Mouse (Mus musculus) CD4-positive helper T cell, adult 2 months (primary cell): Measurements from ENCODE around the gene Slx4ip.

ENCODE experiments used
- DNase-seq: peaks from one replicate; pipeline ENCODE4 v3.0.0-alpha.2; 2012; ENCODE audit warnings: low read depth, missing footprints, low spot score

The Slx4ip gene

DNA sequence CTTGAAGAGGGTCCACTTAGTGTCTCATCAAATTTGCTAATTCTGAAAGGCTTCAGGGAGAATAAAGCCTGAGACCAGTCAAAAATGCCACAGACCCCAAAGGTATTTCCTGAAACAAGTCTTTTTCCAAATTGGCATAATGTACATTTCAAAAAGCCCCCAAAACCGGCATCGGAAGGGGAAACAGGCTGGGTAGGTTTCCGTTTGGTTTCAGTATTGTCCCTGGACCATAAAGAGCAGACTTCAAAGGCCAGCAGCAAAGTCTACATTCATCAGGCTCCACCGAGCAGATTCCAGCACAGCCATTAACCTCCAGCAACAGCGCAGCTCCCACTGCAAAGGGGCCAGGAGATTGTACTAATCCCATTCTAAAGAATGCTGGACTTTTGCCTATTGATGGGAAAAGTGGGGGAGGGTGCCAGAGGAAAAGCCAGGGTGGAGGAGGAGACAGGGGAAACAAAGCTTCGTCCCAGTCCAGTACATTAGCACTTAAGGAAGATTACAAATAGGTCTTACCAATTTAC is 208.3 kb downstream of the Slx4ip start:
- DNase-seq: no peak

GRCm38 (mm10) chr2:137101074-137101473 is 210.1 kb downstream of the Slx4ip start:
- DNase-seq: no peak

- no peak for DNase-seq
Observed at GRCm38 (mm10) chr2:137107203-137107602, 216.2 kb downstream of the Slx4ip start.

DNA sequence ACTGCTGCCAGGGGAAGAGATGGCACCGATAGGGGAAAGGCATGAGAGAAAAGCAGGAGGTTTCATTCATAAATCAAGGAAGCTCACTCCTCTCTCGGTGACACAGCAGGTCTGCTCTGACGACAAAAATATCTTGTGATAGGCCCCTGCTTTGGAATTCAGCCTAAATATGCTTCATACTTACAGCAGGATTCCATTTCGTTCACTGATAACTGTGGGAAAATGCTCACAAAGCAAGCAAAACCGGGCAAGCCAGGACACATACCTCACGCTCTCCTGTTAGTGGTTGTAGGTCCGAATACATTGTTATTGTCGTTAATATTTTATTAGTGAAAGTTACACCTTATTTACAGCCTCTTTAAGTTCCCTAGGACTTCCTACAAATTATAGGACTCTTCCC is 216.9 kb downstream of the Slx4ip start:
- DNase-seq: no peak

DNA sequence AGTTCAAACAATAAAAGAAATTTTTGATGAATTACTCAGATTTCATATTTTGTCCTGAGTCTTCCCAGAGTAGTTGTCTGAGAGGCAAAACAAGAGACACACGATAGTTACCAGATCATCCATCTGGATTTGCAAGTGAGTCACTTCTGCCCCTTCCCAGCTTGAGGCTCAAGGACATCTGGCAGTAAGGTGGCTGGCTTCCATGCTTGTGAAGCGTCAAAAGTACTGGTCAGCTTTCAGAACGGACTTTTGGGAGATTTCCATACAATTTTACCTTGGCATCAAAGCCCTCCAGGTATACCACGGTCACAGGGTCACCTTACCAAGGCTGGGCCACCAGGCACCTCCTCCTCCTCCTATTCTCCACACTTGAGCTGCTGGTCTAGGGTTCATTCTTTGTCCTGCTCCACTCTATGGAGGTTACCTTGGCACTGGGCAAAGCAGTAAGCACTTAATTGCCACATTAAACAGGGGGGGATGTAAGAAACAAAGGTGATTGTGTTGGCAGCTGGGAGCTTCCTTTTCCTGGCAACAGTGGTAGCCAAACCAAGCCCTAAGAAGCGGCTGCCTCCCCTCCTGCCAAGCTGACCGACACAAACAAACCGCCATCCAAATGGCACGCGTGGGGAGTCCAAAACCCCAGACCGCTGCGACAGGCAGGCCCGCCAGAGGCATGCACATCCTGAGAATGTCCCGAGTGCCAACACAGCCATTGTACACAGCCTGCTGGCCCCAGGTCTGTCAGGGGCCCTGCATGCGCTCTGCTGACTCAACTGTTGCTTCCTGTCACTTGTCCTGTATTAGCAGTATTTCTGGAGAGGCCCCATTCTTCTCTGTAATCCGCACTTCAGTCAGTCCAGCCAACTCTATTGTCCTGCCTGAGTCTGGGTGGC is 218.5 kb downstream of the Slx4ip start:
- DNase-seq: no peak

DNA sequence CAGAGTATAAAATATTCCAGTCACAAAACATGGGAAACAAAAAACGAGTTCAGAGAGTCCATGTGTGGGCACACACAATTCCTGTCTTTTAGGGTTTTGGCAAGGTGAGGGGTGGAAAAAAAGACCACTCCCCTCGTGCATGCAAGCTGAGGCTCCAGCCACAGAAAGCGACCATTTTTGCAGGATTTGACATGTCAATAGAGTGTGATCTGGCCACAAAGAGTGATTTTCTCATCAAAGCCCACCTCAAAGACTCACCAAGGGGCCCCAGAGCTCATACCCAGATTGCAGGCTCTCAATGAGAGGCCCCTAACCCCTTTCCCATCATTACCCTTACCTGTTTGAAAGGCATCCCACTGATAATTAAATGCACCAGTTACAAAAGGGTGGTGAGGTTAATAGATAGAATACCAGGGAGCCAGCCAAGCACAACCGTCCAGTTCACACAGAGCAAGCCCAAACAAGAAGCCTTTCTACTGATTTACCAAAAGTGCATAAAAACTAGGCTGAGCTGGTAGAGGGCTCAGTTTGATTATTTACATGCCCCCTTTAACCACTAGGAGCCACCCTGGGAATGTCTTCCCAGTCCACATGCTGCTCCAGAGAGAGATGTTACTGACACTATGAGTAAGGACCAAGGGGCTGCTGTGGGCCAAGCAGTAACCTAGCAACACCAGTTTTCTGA is 219.3 kb downstream of the Slx4ip start:
- DNase-seq: no peak

DNA sequence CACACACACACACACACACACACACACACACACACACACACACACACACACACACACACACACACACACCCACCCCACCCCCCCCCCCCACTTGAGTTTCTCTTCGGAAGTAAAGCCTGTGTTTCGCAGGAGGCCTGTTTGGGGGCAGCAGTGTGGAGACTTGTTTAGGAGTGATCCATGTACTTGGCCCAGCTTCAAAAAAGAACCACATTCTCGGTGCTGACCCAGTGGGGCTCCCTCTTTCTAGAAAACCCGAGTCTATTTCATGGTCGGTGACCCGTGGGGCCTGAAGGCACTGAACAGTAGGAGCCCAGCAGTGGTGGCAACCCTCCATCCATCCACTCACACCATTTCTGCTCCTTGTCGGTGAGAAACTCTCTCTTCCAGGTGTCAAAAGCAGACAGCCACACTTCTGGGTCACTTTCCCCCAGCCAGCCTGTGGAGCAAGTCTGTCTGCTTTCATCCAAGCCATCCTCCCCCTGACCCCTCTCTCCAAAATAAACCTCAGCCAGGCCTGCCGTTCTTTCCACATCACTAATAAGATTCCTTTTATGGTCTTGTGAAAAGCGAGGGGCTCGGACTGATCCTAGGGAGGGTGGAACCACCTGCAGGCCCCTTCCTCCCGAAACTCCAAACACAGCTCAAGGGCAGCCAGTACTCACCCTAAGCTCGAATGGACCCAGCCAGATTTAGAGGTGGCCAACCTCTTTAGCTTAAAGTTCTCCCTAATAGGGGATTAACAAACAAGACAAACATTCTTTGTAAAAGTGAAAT is 222.5 kb downstream of the Slx4ip start:
- no peak for DNase-seq

DNA sequence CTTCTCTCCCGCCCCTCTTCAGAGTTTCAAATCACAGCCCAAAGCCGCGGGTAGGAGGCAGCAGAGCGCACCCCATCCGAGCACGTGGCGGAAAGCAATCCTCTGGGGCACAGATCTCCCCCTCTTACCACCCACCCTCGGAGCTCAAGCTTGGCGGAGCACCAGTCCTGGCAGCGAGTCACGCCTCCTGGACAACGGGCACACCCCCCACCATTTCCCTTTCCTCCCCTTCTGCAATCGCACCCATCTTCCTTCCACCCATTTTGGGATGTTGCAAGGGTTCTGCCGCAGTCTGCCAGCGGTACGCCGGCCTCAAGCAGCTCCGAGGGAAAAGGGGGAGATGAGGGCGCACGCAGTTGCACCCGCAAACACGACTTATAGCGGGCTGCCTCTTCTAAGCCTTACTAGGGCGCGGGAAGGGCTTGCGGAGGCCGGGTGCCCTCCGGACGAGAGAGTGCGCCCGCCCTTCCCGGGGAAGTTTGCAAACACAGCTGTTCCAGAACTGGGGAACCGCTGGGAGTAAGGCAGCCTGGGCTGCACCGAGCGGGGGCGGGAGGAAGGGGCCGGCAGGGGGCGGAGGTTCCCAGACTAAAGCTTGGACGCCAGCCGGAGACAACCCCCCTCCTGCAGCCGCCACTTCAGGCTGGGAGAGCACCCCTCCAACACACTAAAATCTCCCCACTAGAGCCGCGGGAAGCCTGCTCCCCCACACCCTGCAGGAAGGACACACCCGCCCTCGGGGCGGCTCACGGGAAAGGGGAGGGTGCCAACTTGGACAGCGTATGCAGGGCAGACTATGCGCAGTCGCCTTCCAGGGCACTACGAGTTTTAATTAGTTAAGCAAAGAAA is 223.5 kb downstream of the Slx4ip start:
- DNase-seq: peak; percentile 8

- DNase-seq: peak; percentile 16
Observed at GRCm38 (mm10) chr2:137115241-137116024, 224.4 kb downstream of the Slx4ip start.

- peak; percentile 12 for DNase-seq
Observed at GRCm38 (mm10) chr2:137116025-137116674, 225.1 kb downstream of the Slx4ip start, which contains the start of gene Jag1. Gene Jag1, minus strand, starts transcription at chr2:137116644.

GRCm38 (mm10) chr2:137116675-137117320 is 225.8 kb downstream of the Slx4ip start:
- peak; percentile 70 for DNase-seq

DNA sequence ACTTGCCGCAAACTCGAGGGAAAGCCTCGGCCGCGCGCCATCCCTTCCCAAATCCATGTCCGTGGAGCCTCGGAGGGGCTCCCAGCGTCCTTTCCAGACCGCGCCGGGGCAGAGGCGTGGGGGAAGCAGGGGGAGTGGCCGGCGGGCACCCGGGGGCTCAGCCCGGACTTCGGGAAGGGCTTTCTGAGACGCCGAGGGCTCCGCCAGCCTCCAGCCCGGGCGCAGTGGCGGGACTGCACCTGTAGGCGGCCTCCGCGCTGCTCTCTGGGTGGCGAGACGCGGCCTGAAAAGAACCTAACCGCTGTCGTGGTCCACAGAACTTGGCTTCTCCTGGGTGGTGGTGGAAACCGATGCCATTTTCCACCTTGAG is 226.3 kb downstream of the Slx4ip start:
- DNase-seq: peak; percentile 44
